Mouse (Mus musculus): ENCODE measurements around the gene R3hdm4. TPM values are rescaled to one million over a fixed set of nuclear protein-coding genes. Genes with fewer than 3 reads are reported as not detected.

R3hdm4 gene
- total and polyA plus RNA-seq, 3 experiments = 29.1 to 105 TPM; not detected in 1

DNA sequence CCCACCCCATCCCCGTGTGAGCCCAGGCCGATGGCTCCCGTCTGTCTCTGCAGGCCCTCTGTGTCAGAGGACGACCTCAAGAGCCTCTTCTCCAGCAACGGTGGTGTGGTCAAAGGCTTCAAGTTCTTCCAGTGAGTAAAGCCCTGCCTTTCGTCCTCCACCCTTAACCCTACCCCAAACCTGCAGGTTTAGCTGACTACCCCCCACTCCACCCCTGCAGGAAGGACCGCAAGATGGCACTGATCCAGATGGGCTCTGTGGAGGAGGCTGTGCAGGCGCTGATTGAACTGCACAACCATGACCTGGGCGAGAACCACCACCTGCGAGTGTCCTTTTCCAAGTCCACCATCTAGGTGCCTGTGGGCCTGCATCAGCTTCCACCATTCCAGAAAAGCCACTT, 58.1 kb downstream of the R3hdm4 start:
- H3K27ac ChIP-seq (ENCODE audit: control insufficient read depth, low read depth, low read length) = no peak overlapping the region
- H3K4me3 ChIP-seq (ENCODE audit: control insufficient read depth in 1 of 2, insufficient read depth in 1 of 2, low read depth in 2 of 2, low read length in 2 of 2) = no peak overlapping the region
- H3K27me3 ChIP-seq (ENCODE audit: control insufficient read depth in 1 of 2, insufficient read depth in 2 of 2, low read length in 2 of 2) = no peaks in the 10 kb centered on the region
- DNase-seq (ENCODE audit: low read depth, low spot score) = no peak
- H3K4me1 ChIP-seq (ENCODE audit: control insufficient read depth in 1 of 2, insufficient read depth in 2 of 2, low read length in 2 of 2) = peaks cover 0 to 4% of the 10 kb centered on the region in 2 experiments; a peak in 1 of 4 replicates
- H3K9me3 ChIP-seq (replicated peaks; ENCODE audit: insufficient read depth, low read length) = no peaks in the 10 kb centered on the region
- H3K9ac ChIP-seq (ENCODE audit: control insufficient read depth, low read depth, low read length, poor library complexity, severe bottlenecking) = no peak overlapping the region
- H3K79me2 ChIP-seq (ENCODE audit: control insufficient read depth, insufficient read depth, low read length, poor library complexity) = peaks cover 22% of the 10 kb centered on the region
- TF ChIP-seq SIN3A (IDR thresholded peaks at IDR 0.05; ENCODE audit: low read length) = no peak
- no peak for TF ChIP-seq MEF2A (IDR thresholded peaks at IDR 0.05; ENCODE audit: extremely low read depth, insufficient replicate concordance, low read depth, low read length, poor library complexity, severe bottlenecking)
- TF ChIP-seq MAX (IDR thresholded peaks at IDR 0.05; ENCODE audit: low read length) = no peak
- no peak for TF ChIP-seq TAL1 (IDR thresholded peaks at IDR 0.05; ENCODE audit: low read length)
- TF ChIP-seq HCFC1 (IDR thresholded peaks at IDR 0.05; ENCODE audit: low read depth, low read length) = no peak
- no peak for TF ChIP-seq NELFE (IDR thresholded peaks at IDR 0.05; ENCODE audit: low read depth, low read length)
- TF ChIP-seq MAFK (IDR thresholded peaks at IDR 0.05; ENCODE audit: borderline replicate concordance, low read depth, low read length) = no peak
- no peak for TF ChIP-seq BHLHE40 (IDR thresholded peaks at IDR 0.05; ENCODE audit: borderline replicate concordance, low read depth, low read length)
- no peak for TF ChIP-seq POLR2AphosphoS2 (IDR thresholded peaks at IDR 0.05; ENCODE audit: low read length)
- TF ChIP-seq CHD1 (IDR thresholded peaks at IDR 0.05; ENCODE audit: low read depth, low read length) = no peak
- TF ChIP-seq MYB (IDR thresholded peaks at IDR 0.05; ENCODE audit: low read depth, low read length) = no peak
- TF ChIP-seq ETS1 (IDR thresholded peaks at IDR 0.05; ENCODE audit: low read depth, low read length) = no peak
- TF ChIP-seq JUND (IDR thresholded peaks at IDR 0.05; ENCODE audit: low read depth, low read length) = no peak
- no peak for TF ChIP-seq MXI1 (IDR thresholded peaks at IDR 0.05; ENCODE audit: low read depth, low read length)
- no peak for TF ChIP-seq KAT2A (conservative IDR thresholded peaks at IDR 0.05; ENCODE audit: low read depth, low read length)
- no peak for TF ChIP-seq RCOR1 (IDR thresholded peaks at IDR 0.05; ENCODE audit: low read depth, low read length)
- no peak for TF ChIP-seq RAD21 (IDR thresholded peaks at IDR 0.05; ENCODE audit: low read depth, low read length)
- TF ChIP-seq TCF12 (IDR thresholded peaks at IDR 0.05; ENCODE audit: low read depth, low read length) = no peak
- H3K36me3 ChIP-seq (ENCODE audit: control insufficient read depth in 1 of 2, insufficient read depth in 2 of 2, low read length in 2 of 2) = peaks cover 5 to 16% of the 10 kb centered on the region in 2 experiments

DNA sequence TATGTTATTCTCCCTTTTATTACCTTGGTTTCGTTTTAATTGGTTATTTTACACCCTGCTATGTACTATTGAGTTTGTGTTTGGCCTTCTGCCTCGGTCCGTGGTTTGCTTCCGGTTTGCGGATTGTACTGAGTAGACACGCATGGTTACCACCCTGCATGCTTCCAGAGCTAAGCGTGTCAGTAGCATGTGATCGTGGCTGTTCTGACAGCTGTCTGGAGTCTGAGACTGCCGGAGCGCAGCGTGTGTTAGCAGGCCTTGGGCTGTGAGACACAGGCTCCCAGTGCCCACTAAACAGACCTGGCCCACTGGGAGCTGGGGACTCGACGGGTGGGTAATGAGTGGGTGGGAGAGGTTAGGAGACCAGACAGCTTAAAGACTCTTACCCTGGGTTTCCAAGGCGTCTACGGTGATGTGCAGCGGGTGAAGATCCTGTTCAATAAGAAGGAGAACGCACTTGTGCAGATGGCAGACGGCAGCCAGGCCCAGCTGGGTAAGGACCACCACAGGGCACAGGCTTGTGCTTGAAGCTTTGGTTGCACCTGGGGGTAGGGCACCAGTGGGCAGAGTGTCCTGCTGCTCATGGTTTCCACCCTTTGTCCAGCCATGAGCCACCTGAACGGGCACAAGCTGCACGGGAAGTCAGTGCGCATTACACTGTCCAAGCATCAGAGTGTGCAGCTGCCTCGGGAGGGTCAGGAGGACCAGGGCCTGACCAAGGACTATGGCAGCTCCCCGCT, 58.8 kb downstream of the R3hdm4 start:
- Histone ChIP-seq H3K36me3 (ENCODE audit: control insufficient read depth in 1 of 2, insufficient read depth in 2 of 2, low read length in 2 of 2) (peaks cover 11 to 16% of the 10 kb centered on the region in 2 experiments), H3K27me3 (ENCODE audit: control insufficient read depth in 1 of 2, insufficient read depth in 2 of 2, low read length in 2 of 2) (no peaks in the 10 kb centered on the region), H3K9me3 (replicated peaks; ENCODE audit: insufficient read depth, low read length) (no peaks in the 10 kb centered on the region), H3K79me2 (ENCODE audit: control insufficient read depth, insufficient read depth, low read length, poor library complexity) (peaks cover 29% of the 10 kb centered on the region), H3K27ac (ENCODE audit: control insufficient read depth, low read depth, low read length) (no peak overlapping the region), H3K4me1 (ENCODE audit: control insufficient read depth in 1 of 2, insufficient read depth in 2 of 2, low read length in 2 of 2) (peaks cover 1 to 11% of the 10 kb centered on the region in 2 experiments; a peak in 2 of 4 replicates), H3K9ac (ENCODE audit: control insufficient read depth, low read depth, low read length, poor library complexity, severe bottlenecking) (no peak overlapping the region), H3K4me3 (ENCODE audit: control insufficient read depth in 1 of 2, insufficient read depth in 1 of 2, low read depth in 2 of 2, low read length in 2 of 2) (no peak overlapping the region)
- DNase-seq (ENCODE audit: low read depth, low spot score) = no peak
- TF ChIP-seq SMC3 (IDR thresholded peaks at IDR 0.05; ENCODE audit: low read depth, low read length) (no peak), KAT2A (conservative IDR thresholded peaks at IDR 0.05; ENCODE audit: low read depth, low read length) (no peak), MAX (IDR thresholded peaks at IDR 0.05; ENCODE audit: low read length) (no peak), POLR2A (IDR thresholded peaks at IDR 0.05; ENCODE audit: control insufficient read depth in 1 of 2, insufficient read depth in 1 of 2, low read depth in 1 of 2, low read length in 2 of 2, poor library complexity in 1 of 2) (0 out of 4 replicates have a peak, but pooled peaks of 1 of the 2 experiments have one; percentile 20), POLR2AphosphoS5 (IDR thresholded peaks at IDR 0.05; ENCODE audit: borderline replicate concordance, low read depth, low read length) (peak; percentile 16; the same call in 1 of the 2 replicates), TAL1 (IDR thresholded peaks at IDR 0.05; ENCODE audit: low read length) (no peak), EP300 (IDR thresholded peaks at IDR 0.05; ENCODE audit: low read depth in 1 of 2, low read length in 2 of 2) (no peak), GABPA (IDR thresholded peaks at IDR 0.05; ENCODE audit: low read depth, low read length) (no peak)

All from MEL (cell line).